9 mouse cellular contexts compared by ENCODE assay signal in the genomic region with DNA sequence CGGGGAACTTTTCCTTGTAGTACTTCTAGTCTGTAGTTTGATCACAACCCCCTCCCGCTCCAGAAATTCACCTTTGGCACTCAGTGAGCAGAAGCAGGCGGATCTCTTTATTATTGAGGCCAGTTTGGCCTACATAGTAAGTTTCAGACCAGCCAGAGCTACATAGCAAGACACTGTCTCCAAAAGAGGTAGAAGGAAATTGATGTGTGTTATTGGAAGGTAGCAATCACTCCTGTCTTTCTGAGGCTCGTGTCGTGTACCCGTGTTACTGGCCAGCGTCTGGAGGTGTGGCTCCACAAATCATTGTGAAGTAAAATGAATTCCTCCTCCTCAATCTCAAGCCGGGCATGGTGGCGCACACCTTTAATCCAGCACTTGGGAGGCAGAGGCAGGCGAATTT. TPM values are rescaled to one million over a fixed set of nuclear protein-coding genes. Genes with fewer than 3 reads are reported as not detected.
DNase-seq lines count a peak whose midpoint lies in the region; ATAC-seq and TF ChIP-seq lines count a peak whose summit lies in the region.
"Had no signal": no experiment of that assay in that cellular context is flagged by ENCODE, and none has a peak within 500 bp of the region (broad histone marks: within the 10 kb centered on the region; RNA-seq: fewer than 3 reads in every experiment).

No protein-coding gene starts in this region.

- H3K27ac ChIP-seq in kidney, embryonic 15.5 days, result 0 out of 2 replicates have a peak overlapping the region, but pooled peaks have one; percentile 99
- no peak overlapping the region for H3K27ac ChIP-seq in cortical plate, adult 2 months (ENCODE audit: insufficient read depth, low read length)
- no peak overlapping the region for H3K27ac ChIP-seq in hindbrain, embryonic 15.5 days (replicated peaks)
- H3K27ac ChIP-seq in midbrain, embryonic 14.5 days (replicated peaks; ENCODE audit: low read depth, low read length), result no peak overlapping the region

- no peaks in the 10 kb centered on the region for H3K9me3 ChIP-seq in kidney, embryonic 15.5 days (replicated peaks)
- no peaks in the 10 kb centered on the region for H3K9me3 ChIP-seq in hindbrain, embryonic 15.5 days
- H3K9me3 ChIP-seq in midbrain, embryonic 14.5 days (ENCODE audit: control insufficient read depth, low read length), result no peaks in the 10 kb centered on the region

- peak overlapping the region; percentile 88 for H3K4me3 ChIP-seq in kidney, embryonic 15.5 days (replicated peaks)
- H3K4me3 ChIP-seq in cortical plate, adult 2 months (ENCODE audit: insufficient read depth, low read length), result peak overlapping the region; percentile 60
- H3K4me3 ChIP-seq in hindbrain, embryonic 15.5 days, result peak overlapping the region; percentile 75
- peak overlapping the region; percentile 82; the same call in 1 of the 2 replicates for H3K4me3 ChIP-seq in midbrain, embryonic 14.5 days (replicated peaks; ENCODE audit: low read depth, low read length)

- no peaks in the 10 kb centered on the region for H3K36me3 ChIP-seq in kidney, embryonic 15.5 days
- no peaks in the 10 kb centered on the region for H3K36me3 ChIP-seq in hindbrain, embryonic 15.5 days
- H3K36me3 ChIP-seq in midbrain, embryonic 14.5 days (ENCODE audit: control insufficient read depth, insufficient read depth, low read length), result no peaks in the 10 kb centered on the region

- TF ChIP-seq CTCF in cortical plate, adult 2 months (IDR thresholded peaks at IDR 0.05; ENCODE audit: extremely low read depth, insufficient read depth, low read length), result no peak

- no peak for DNase-seq in kidney, adult 18-20 months
- DNase-seq in midbrain, embryonic 14.5 days, result no peak
- DNase-seq in MN1 (ENCODE audit: low spot score), result no peak
- no peak for DNase-seq in natural killer cell, adult 2 months (ENCODE audit: low spot score in 2 of 2)
- DNase-seq: gastrocnemius, postnatal 14 days had no signal

- H3K4me1 ChIP-seq in kidney, embryonic 15.5 days, result peaks cover 49% of the 10 kb centered on the region
- peaks cover 19% of the 10 kb centered on the region for H3K4me1 ChIP-seq in cortical plate, adult 2 months (ENCODE audit: control insufficient read depth, insufficient read depth, low read length)
- H3K4me1 ChIP-seq in hindbrain, embryonic 15.5 days (replicated peaks), result peaks cover 48% of the 10 kb centered on the region
- peaks cover 30% of the 10 kb centered on the region for H3K4me1 ChIP-seq in midbrain, embryonic 14.5 days (ENCODE audit: control insufficient read depth, insufficient read depth, low read length)

- H3K4me2 ChIP-seq in kidney, embryonic 15.5 days, result peak overlapping the region; percentile 87
- H3K4me2 ChIP-seq in hindbrain, embryonic 15.5 days, result peak overlapping the region; percentile 64
- peak overlapping the region; percentile 64 for H3K4me2 ChIP-seq in midbrain, embryonic 14.5 days (ENCODE audit: low read length)

- ATAC-seq in kidney, embryonic 15.5 days (replicated peaks; ENCODE audit: low FRiP score), result no peak
- ATAC-seq in hindbrain, embryonic 15.5 days (ENCODE audit: low FRiP score, low read depth), result no peak
- ATAC-seq in midbrain, embryonic 14.5 days (ENCODE audit: low FRiP score, low TSS enrichment), result no peak
- no peak for ATAC-seq in cerebellum, adult (ENCODE audit: insufficient number of reproducible peaks, low FRiP score, low TSS enrichment)

- no peak overlapping the region for H3K9ac ChIP-seq in kidney, embryonic 15.5 days
- H3K9ac ChIP-seq in hindbrain, embryonic 15.5 days, result no peak overlapping the region
- no peak overlapping the region for H3K9ac ChIP-seq in midbrain, embryonic 14.5 days (replicated peaks; ENCODE audit: low read length)

- 86% methylated on average over 10 of the region's 10 CpGs for WGBS in kidney, embryonic 15.5 days
- WGBS in hindbrain, embryonic 15.5 days, result 93% methylated on average over 10 of the region's 10 CpGs
- WGBS in midbrain, embryonic 14.5 days, result 93% methylated on average over 10 of the region's 10 CpGs

- TF ChIP-seq POLR2A in cortical plate, adult 2 months (IDR thresholded peaks at IDR 0.05; ENCODE audit: extremely low read depth, insufficient read depth, low read length), result no peak

- no peaks in the 10 kb centered on the region for H3K27me3 ChIP-seq in kidney, embryonic 15.5 days
- no peaks in the 10 kb centered on the region for H3K27me3 ChIP-seq in hindbrain, embryonic 15.5 days
- no peaks in the 10 kb centered on the region for H3K27me3 ChIP-seq in midbrain, embryonic 14.5 days (ENCODE audit: control insufficient read depth, insufficient read depth, low read length)

RNA-seq across cellular contexts. Expression of gene Chka, which starts 1.5 kb away (rescaled TPM):
- polyA plus RNA-seq in kidney, embryonic 15.5 days (2015; fragmentation: Nextera tagmentation; extraction: Ambion mirVana), result 58.8 and 63.1 TPM in 2 replicates
- polyA plus RNA-seq in cortical plate, adult 2 months (2012; rRNA removed), result 134 and 135 TPM in 2 replicates
- 64.6 and 66.6 TPM in 2 replicates for polyA plus RNA-seq in hindbrain, embryonic 15.5 days (2015; fragmentation: Nextera tagmentation; extraction: Ambion mirVana)
- 50.2 and 51.8 TPM in 2 replicates for polyA plus RNA-seq in midbrain, embryonic 14.5 days (2014; fragmentation: Nextera tagmentation; extraction: Ambion mirVana)

RNA-seq across cellular contexts. Expression of gene Tcirg1, which starts 53.8 kb away (rescaled TPM):
- 43.9 and 54.6 TPM in 2 replicates for polyA plus RNA-seq in kidney, embryonic 15.5 days (2015; fragmentation: Nextera tagmentation; extraction: Ambion mirVana)
- polyA plus RNA-seq in cortical plate, adult 2 months (2012; rRNA removed), result 34.4 and 38.4 TPM in 2 replicates
- polyA plus RNA-seq in hindbrain, embryonic 15.5 days (2015; fragmentation: Nextera tagmentation; extraction: Ambion mirVana), result 16.4 and 16.8 TPM in 2 replicates
- polyA plus RNA-seq in midbrain, embryonic 14.5 days (2014; fragmentation: Nextera tagmentation; extraction: Ambion mirVana), result 7.4 and 11.0 TPM in 2 replicates

RNA-seq across cellular contexts. Expression of gene Ndufs8, which starts 59.5 kb away (rescaled TPM):
- 344 and 353 TPM in 2 replicates for polyA plus RNA-seq in kidney, embryonic 15.5 days (2015; fragmentation: Nextera tagmentation; extraction: Ambion mirVana)
- polyA plus RNA-seq in cortical plate, adult 2 months (2012; rRNA removed), result 274 and 288 TPM in 2 replicates
- 280 and 290 TPM in 2 replicates for polyA plus RNA-seq in hindbrain, embryonic 15.5 days (2015; fragmentation: Nextera tagmentation; extraction: Ambion mirVana)
- 261 and 304 TPM in 2 replicates for polyA plus RNA-seq in midbrain, embryonic 14.5 days (2014; fragmentation: Nextera tagmentation; extraction: Ambion mirVana)
